Mouse (Mus musculus): Measurements from ENCODE around the gene Uba2. TPM values are rescaled to one million over a fixed set of nuclear protein-coding genes. Genes with fewer than 3 reads are reported as not detected.
"Not testable (repeated sequence)": the region's sequence is repeated elsewhere in the genome, so short reads cannot be mapped to it uniquely, and the experiment has no call there.

Gene Uba2
- polyA plus RNA-seq, 1 experiment from 2014 or later, result 188 TPM

DNA sequence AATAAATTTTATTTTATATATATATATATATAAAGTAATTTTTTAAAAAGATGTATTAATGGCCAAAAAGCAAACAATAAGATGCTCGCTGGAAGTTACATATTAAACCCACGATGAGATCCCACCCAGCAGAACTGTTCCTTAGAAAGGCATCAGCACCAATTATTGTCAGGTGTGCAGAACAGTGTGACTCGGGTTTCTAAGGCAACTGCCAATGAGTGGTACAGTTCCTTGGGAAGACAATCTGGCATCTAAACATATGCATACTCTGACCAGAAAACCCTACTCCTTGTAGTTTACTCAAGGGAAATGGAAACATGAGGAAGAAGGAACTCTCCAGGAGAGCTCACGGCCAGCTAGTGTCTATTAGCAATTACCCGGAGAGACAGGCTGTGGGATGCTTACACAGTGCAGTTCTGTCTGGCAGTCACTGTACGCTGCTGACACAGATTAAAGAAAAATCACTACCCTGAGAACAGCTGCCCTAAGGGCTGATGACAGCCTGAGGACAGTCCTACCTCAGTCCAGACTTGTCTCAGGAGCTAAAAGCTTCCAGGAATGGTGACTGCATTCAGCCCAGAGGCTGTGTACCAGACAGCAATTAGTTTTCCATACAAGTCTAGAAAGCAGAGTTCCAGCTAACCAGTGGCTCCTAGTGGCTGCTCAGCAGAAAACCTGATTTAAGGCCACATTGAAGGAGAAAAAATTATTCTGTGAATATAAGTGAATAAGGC, 46.2 kb downstream of the Uba2 start:
- Histone ChIP-seq H3K4me2 (no peak overlapping the region), H3K27ac (replicated peaks) (no peak overlapping the region), H3K9ac (no peak overlapping the region)

DNA sequence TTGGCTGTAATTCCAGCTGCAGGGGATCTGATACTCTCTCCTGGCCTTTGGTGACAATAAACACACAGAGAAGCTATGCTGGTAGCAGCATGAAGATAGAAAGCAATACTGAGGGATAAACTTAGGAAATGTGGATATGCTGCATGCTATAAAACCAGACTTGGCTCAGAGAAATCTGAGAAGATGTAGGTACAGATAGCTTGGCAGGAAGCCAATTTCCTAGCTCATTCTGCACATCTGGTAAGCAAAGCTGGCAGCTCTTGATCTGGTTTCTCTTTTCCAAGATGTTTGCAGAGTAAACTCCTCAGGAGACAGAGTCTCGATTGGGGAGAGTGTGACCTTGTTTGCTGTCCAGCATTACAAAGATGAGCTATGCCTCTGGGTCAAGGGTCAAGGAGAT, 48.8 kb downstream of the Uba2 start:
- H3K4me2 ChIP-seq; H3K27ac ChIP-seq (replicated peaks); H3K27me3 ChIP-seq; H3K4me3 ChIP-seq; ATAC-seq (ENCODE audit: low read depth); H3K9me3 ChIP-seq; H3K9ac ChIP-seq; H3K4me1 ChIP-seq (replicated peaks): not testable (repeated sequence)
- H3K36me3 ChIP-seq, result peaks cover 35% of the 10 kb centered on the region
- 66% methylated on average over 1 of the region's 1 CpGs for WGBS

More for the DNA sequence above, 46.2 kb downstream of the Uba2 start:
- Histone ChIP-seq H3K27me3 (no peaks in the 10 kb centered on the region), H3K4me3 (no peak overlapping the region), H3K9me3 (no peaks in the 10 kb centered on the region), H3K4me1 (replicated peaks) (no peaks in the 10 kb centered on the region), H3K36me3 (peaks cover 24% of the 10 kb centered on the region; the same call in 1 of the 2 replicates)
- WGBS, result 87% methylated on average over 6 of the region's 6 CpGs
- ATAC-seq (ENCODE audit: low read depth), result peak; percentile 37

DNA sequence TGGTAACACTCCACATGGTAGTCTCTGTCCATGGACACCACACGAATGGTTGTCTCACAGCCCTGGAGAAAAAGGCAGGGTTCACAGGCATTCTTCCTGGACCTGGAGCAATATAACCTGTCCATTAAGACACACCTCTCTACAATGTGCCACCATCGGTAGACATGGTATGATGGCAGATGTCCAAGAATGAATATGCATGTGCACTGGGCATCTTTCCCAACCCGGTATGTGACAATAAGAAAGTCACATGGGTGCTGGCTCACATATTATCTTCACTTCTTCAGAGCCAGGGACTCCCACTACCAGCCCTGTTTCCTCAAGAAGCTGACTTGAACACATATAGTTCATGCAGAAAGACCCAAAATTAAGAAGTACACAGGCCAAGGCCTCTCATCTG, 52.8 kb downstream of the Uba2 start:
- Histone ChIP-seq H3K27me3 (no peaks in the 10 kb centered on the region), H3K4me3 (no peak overlapping the region), H3K36me3 (peaks cover 75% of the 10 kb centered on the region), H3K9me3 (no peaks in the 10 kb centered on the region), H3K4me1 (replicated peaks) (no peaks in the 10 kb centered on the region), H3K4me2 (no peak overlapping the region), H3K27ac (replicated peaks) (no peak overlapping the region), H3K9ac (no peak overlapping the region)
- 83% methylated on average over 3 of the region's 3 CpGs for WGBS
- no peak for ATAC-seq (ENCODE audit: low read depth)

DNA sequence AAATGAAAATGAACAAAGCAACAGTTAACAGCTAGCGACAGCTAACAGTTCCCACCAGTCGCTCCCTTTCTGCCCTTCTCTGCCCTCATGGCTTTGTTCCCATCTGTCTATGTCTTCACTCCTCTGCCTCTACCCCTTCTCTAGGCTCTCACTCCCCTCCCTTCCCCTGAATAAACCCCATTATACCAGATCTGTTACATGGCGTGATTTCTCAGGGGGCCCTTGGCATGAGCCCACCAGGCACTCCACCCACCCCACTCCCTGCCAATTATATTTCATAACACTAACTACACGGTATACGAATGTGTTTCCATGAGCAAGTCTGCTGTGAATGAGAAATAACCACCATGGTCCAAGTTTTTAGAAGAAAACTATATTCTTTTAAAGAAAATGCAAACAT, 60.2 kb downstream of the Uba2 start:
- Histone ChIP-seq H3K4me3 (no peak overlapping the region), H3K27me3 (no peaks in the 10 kb centered on the region), H3K4me2 (no peak overlapping the region), H3K9ac (no peak overlapping the region), H3K27ac (replicated peaks) (no peak overlapping the region), H3K36me3 (peaks cover 47% of the 10 kb centered on the region), H3K4me1 (replicated peaks) (no peaks in the 10 kb centered on the region), H3K9me3 (no peaks in the 10 kb centered on the region)
- no peak for ATAC-seq (ENCODE audit: low read depth)
- WGBS, result 86% methylated on average over 5 of the region's 5 CpGs

DNA sequence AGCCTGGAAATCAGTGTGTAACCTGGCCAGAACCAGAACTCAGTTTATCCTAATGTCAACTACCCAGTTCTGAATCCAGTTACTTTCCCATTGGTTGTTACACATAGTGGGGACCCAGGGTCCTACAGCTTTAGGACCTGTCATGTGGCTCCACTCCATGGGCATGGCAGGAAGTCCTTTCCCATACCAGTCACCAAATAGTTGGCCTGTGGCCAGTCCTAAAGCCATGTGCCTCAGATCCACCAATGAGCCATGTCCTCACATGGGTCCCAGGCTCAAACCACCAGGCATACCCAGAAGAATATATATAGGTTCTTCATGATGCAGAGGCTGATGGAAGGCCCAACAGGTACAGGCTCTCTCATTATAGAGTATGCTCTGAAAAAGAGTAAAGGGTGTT, 68.1 kb downstream of the Uba2 start:
- H3K4me3 ChIP-seq, result no peak overlapping the region
- H3K27me3 ChIP-seq, result no peaks in the 10 kb centered on the region
- H3K36me3 ChIP-seq, result no peaks in the 10 kb centered on the region
- H3K27ac ChIP-seq (replicated peaks), result no peak overlapping the region
- no peak for ATAC-seq (ENCODE audit: low read depth)
- no peaks in the 10 kb centered on the region for H3K9me3 ChIP-seq
- H3K4me1 ChIP-seq (replicated peaks), result no peaks in the 10 kb centered on the region
- H3K9ac ChIP-seq, result no peak overlapping the region
- H3K4me2 ChIP-seq, result no peak overlapping the region

DNA sequence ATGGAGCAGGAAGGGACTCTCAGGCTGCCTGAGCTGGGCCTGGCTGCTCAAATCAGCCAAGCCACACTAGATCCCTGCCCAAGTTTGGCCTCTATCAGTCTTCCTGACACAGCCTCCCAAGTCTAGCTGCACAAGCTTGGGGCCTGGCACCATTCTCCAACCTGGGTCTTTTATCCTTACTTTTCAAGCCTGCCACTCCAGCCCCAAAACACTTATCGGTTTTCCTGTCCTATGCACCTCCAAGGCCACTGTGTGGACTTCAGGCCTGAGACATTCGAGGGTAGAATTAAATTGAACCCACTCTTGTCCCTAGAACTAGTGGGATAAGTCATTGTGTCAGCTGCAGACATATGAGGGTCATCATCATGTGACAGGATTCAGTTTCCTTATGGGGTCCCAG, 69.4 kb downstream of the Uba2 start:
- 82% methylated on average over 2 of the region's 2 CpGs for WGBS
- no peak overlapping the region for H3K9ac ChIP-seq
- no peaks in the 10 kb centered on the region for H3K36me3 ChIP-seq
- H3K27me3 ChIP-seq, result no peaks in the 10 kb centered on the region
- no peak overlapping the region for H3K4me3 ChIP-seq
- H3K4me1 ChIP-seq (replicated peaks), result no peaks in the 10 kb centered on the region
- no peaks in the 10 kb centered on the region for H3K9me3 ChIP-seq
- H3K27ac ChIP-seq (replicated peaks), result no peak overlapping the region
- H3K4me2 ChIP-seq, result no peak overlapping the region
- ATAC-seq (ENCODE audit: low read depth), result no peak

DNA sequence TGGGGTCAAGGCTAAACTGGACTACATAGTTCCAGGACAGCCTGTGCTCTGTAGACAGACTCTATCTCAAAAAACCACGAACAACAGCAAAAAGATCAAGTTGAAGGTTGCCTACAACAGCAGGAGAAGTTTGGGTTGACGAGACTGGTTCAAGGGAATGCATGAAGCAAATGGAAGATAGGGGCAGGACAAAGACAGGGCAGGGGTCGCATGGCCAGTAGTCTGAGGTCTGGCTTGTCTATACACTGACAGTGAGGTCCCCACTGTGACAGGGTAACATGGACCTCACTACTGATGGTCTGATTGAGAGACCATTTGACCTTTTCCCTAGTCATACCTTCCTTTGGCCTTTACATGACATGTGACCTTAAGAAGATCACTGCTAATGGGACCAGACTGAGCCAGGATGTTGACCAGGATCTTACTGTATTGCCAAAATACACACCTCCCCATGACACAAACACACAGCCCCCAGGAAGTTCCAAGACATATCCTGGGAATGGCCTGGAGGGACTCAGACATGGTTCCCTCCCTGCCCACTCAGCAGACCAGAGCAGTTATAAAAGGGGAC, 74.4 kb downstream of the Uba2 start, which contains the start of gene Scgb1b30:
Gene Scgb1b30, plus strand, starts transcription at position 521 of the 571 bp plus-strand sequence.
- no peaks in the 10 kb centered on the region for H3K9me3 ChIP-seq
- H3K4me1 ChIP-seq (replicated peaks), result no peaks in the 10 kb centered on the region
- no peaks in the 10 kb centered on the region for H3K27me3 ChIP-seq
- no peak within 1 kb of the TSS for H3K4me3 ChIP-seq
- no peak within 1 kb of the TSS for H3K4me2 ChIP-seq
- ATAC-seq (ENCODE audit: low read depth), result no peak
- no peak within 1 kb of the TSS for H3K27ac ChIP-seq (replicated peaks)
- no peaks in the 10 kb centered on the region for H3K36me3 ChIP-seq
- WGBS, result 79% methylated on average over 3 of the region's 3 CpGs
- no peak within 1 kb of the TSS for H3K9ac ChIP-seq

Other genes with a start within 250 kb of the Uba2 start
- gene Scgb2b26, start 224.6 kb downstream of the Uba2 start, polyA plus RNA-seq (2015; fragmentation: Nextera tagmentation; extraction: Ambion mirVana), result not detected in 2 replicates
- not detected in 2 replicates for gene Scgb2b27, start 155.7 kb downstream of the Uba2 start, polyA plus RNA-seq (2015; fragmentation: Nextera tagmentation; extraction: Ambion mirVana)
- gene Scgb1b27, start 148.1 kb downstream of the Uba2 start, polyA plus RNA-seq (2015; fragmentation: Nextera tagmentation; extraction: Ambion mirVana), result not detected in 2 replicates
- gene Scgb1b30, start 74.2 kb downstream of the Uba2 start, polyA plus RNA-seq (2015; fragmentation: Nextera tagmentation; extraction: Ambion mirVana), result not detected in 2 replicates
- 3.2 and 5.2 TPM in 2 replicates for gene Wtip, start 36.3 kb downstream of the Uba2 start, polyA plus RNA-seq (2015; fragmentation: Nextera tagmentation; extraction: Ambion mirVana)
- 77.9 and 83.8 TPM in 2 replicates for gene Pdcd2l, start 27.1 kb upstream of the Uba2 start, polyA plus RNA-seq (2015; fragmentation: Nextera tagmentation; extraction: Ambion mirVana)
- 209 and 242 TPM in 2 replicates for gene Gpi1, start 60.7 kb upstream of the Uba2 start, polyA plus RNA-seq (2015; fragmentation: Nextera tagmentation; extraction: Ambion mirVana)
- not detected in 2 replicates for gene Gm6096, start 81.4 kb upstream of the Uba2 start, polyA plus RNA-seq (2015; fragmentation: Nextera tagmentation; extraction: Ambion mirVana)
- gene 4931406P16Rik, start 144.0 kb upstream of the Uba2 start, polyA plus RNA-seq (2015; fragmentation: Nextera tagmentation; extraction: Ambion mirVana), result 32.5 and 34.9 TPM in 2 replicates
- 58.9 and 73.1 TPM in 2 replicates for gene Lsm14a, start 223.7 kb upstream of the Uba2 start, polyA plus RNA-seq (2015; fragmentation: Nextera tagmentation; extraction: Ambion mirVana)

Data from neural tube, embryonic 13.5 days (tissue).